Mouse (Mus musculus) limb, embryonic 14.5 days (tissue): ENCODE results near the gene Vegfd. TPM values are rescaled to one million over a fixed set of nuclear protein-coding genes. Genes with fewer than 3 reads are reported as not detected.

Experiments
- ATAC-seq: fragments of 200-750 bp; cut with Nextera tagmentation; 2 replicates; pipeline ENCODE4 v1.8.0; 2017; ENCODE audit warnings: low read depth, moderate number of reproducible peaks, moderate TSS enrichment; ENCODE audit not compliant: low FRiP score
- DNase-seq: peaks from one replicate; pipeline ENCODE4 v3.0.0-alpha.2; 2015; ENCODE audit warnings: low spot score
- H3K27ac ChIP-seq: fragments of 300-500 bp; sonication (generic); replicated peaks from 2 replicates; pipeline ENCODE4 v1.5.1; 2014; ENCODE audit warnings: low read depth, mild to moderate bottlenecking, low read length, moderate library complexity, mixed read lengths
- H3K27me3 ChIP-seq: fragments of 300-500 bp; sonication (generic); 2 replicates; pipeline ENCODE4 v1.6.1; 2014; ENCODE audit warnings: low read length, mixed read lengths; ENCODE audit not compliant: control insufficient read depth, insufficient read depth
- H3K36me3 ChIP-seq: fragments of 300-500 bp; sonication (generic); 2 replicates; pipeline ENCODE4 v1.6.1; 2014; ENCODE audit warnings: mild to moderate bottlenecking, low read length, moderate library complexity, mixed read lengths; ENCODE audit not compliant: control insufficient read depth, insufficient read depth
- H3K4me1 ChIP-seq: fragments of 300-500 bp; sonication (generic); 2 replicates; pipeline ENCODE4 v1.6.1; 2014; ENCODE audit warnings: antibody characterized with exemption, low read length, mixed read lengths; ENCODE audit not compliant: control insufficient read depth, insufficient read depth
- H3K4me2 ChIP-seq: fragments of 300-500 bp; sonication (generic); replicated peaks from 2 replicates; pipeline ENCODE4 v1.6.1; 2014; ENCODE audit warnings: low read depth, mild to moderate bottlenecking, low read length, moderate library complexity; ENCODE audit not compliant: severe bottlenecking
- H3K4me3 ChIP-seq: fragments of 300-500 bp; sonication (generic); replicated peaks from 2 replicates; pipeline ENCODE4 v1.5.1; 2014; ENCODE audit warnings: low read length
- H3K9ac ChIP-seq: fragments of 300-500 bp; sonication (generic); 2 replicates; pipeline ENCODE4 v1.6.1; 2014; ENCODE audit warnings: mild to moderate bottlenecking, low read depth, low read length, moderate library complexity; ENCODE audit not compliant: severe bottlenecking
- H3K9me3 ChIP-seq: fragments of 300-500 bp; sonication (generic); 2 replicates; pipeline ENCODE4 v1.6.1; 2016; ENCODE audit warnings: low read length; ENCODE audit not compliant: control insufficient read depth
- POLR2A ChIP-seq: fragments of 200-500 bp; IDR thresholded peaks from 2 replicates; pipeline ENCODE4 v1.8.0; 2012; ENCODE audit warnings: inconsistent platforms, mild to moderate bottlenecking, moderate library complexity, borderline replicate concordance; ENCODE audit not compliant: insufficient read depth, insufficient read length; ENCODE audit errors: extremely low read depth
- WGBS: fragments of 180-500 bp; shearing (Covaris S2); extraction: QIAGEN DNeasy Blood & Tissue Kit; methylation state at CpG from one replicate; pipeline ENCODE4 v1.1.7; 2014; 5-methylcytosine and 5-hydroxymethylcytosine counted together
- polyA plus RNA-seq, 2 experiments: library from polyadenylated mRNA; depleted of rRNA in 1 of 2; stranded (reverse) in 1 of 2; unstranded in 1 of 2; fragments of >200 nt; fragmentation: Nextera tagmentation in 1 of 2; extraction: Ambion mirVana in 1 of 2; gene quantifications; 2 replicates each; pipeline versions ENCODE4 v1.2.1 to v1.2.3; 2012 to 2014

Gene Vegfd
- polyA plus RNA-seq, 2 experiments: 7.7 to 9.1 TPM

GRCm38 (mm10) chrX:164406133-164407022, 33.2 kb downstream of the Vegfd start:
- Histone ChIP-seq H3K27ac (no peak overlapping the region), H3K36me3 (no peaks in the 10 kb centered on the region), H3K27me3 (no peaks in the 10 kb centered on the region), H3K4me1 (no peaks in the 10 kb centered on the region), H3K4me3 (no peak overlapping the region), H3K9me3 (no peaks in the 10 kb centered on the region), H3K9ac (no peak overlapping the region), H3K4me2 (no peak overlapping the region)
- no peak for ATAC-seq
- no peak for TF ChIP-seq POLR2A
- no peak for DNase-seq
- 70% methylated on average over 9 of the region's 9 CpGs for WGBS

- Histone ChIP-seq H3K4me1 (no peaks in the 10 kb centered on the region), H3K27me3 (no peaks in the 10 kb centered on the region), H3K27ac (no peak overlapping the region), H3K36me3 (no peaks in the 10 kb centered on the region), H3K9me3 (no peaks in the 10 kb centered on the region), H3K4me3 (no peak overlapping the region), H3K9ac (no peak overlapping the region), H3K4me2 (no peak overlapping the region)
- TF ChIP-seq POLR2A: no peak
- 80% methylated on average over 3 of the region's 3 CpGs for WGBS
- no peak for ATAC-seq
- DNase-seq: no peak
Observed at GRCm38 (mm10) chrX:164408301-164408927, 35.2 kb downstream of the Vegfd start.

- whole genome bisulfite sequencing: 76% methylated on average over 1 of the region's 1 CpGs
- no peak for TF ChIP-seq POLR2A
Observed at GRCm38 (mm10) chrX:164410562-164410961, 37.4 kb downstream of the Vegfd start.

GRCm38 (mm10) chrX:164416803-164417202, 43.6 kb downstream of the Vegfd start:
- no peak for DNase-seq
- no peaks in the 10 kb centered on the region for H3K9me3 ChIP-seq
- no peak overlapping the region for H3K27ac ChIP-seq
- no peaks in the 10 kb centered on the region for H3K36me3 ChIP-seq
- H3K9ac ChIP-seq: no peak overlapping the region
- H3K4me2 ChIP-seq: no peak overlapping the region
- ATAC-seq: no peak
- TF ChIP-seq POLR2A: no peak
- no peak overlapping the region for H3K4me3 ChIP-seq
- 0 out of 2 replicates have a peak, but pooled peaks cover 3% of the 10 kb centered on the region for H3K4me1 ChIP-seq
- 89% methylated on average over 2 of the region's 2 CpGs for WGBS
- no peaks in the 10 kb centered on the region for H3K27me3 ChIP-seq

More at GRCm38 (mm10) chrX:164410562-164410961, 37.4 kb downstream of the Vegfd start:
- H3K4me2 ChIP-seq: no peak overlapping the region
- H3K27ac ChIP-seq: no peak overlapping the region
- H3K27me3 ChIP-seq: no peaks in the 10 kb centered on the region
- H3K4me1 ChIP-seq: no peaks in the 10 kb centered on the region
- ATAC-seq (no peak), DNase-seq (no peak)
- H3K9me3 ChIP-seq: no peaks in the 10 kb centered on the region
- H3K36me3 ChIP-seq: no peaks in the 10 kb centered on the region
- H3K9ac ChIP-seq: no peak overlapping the region
- no peak overlapping the region for H3K4me3 ChIP-seq

- ATAC-seq (no peak), DNase-seq (no peak)
- Histone ChIP-seq H3K36me3 (no peaks in the 10 kb centered on the region), H3K9me3 (no peaks in the 10 kb centered on the region), H3K9ac (no peak overlapping the region), H3K27ac (no peak overlapping the region), H3K27me3 (no peaks in the 10 kb centered on the region), H3K4me3 (no peak overlapping the region), H3K4me2 (no peak overlapping the region), H3K4me1 (0 out of 2 replicates have a peak, but pooled peaks cover 3% of the 10 kb centered on the region)
- TF ChIP-seq POLR2A: no peak
Observed at GRCm38 (mm10) chrX:164418008-164418407, 44.8 kb downstream of the Vegfd start.
